Mouse (Mus musculus): Measurements from ENCODE around the gene Ptpn6. TPM values are rescaled to one million over a fixed set of nuclear protein-coding genes. Genes with fewer than 3 reads are reported as not detected.

The Ptpn6 gene
- polyA plus RNA-seq, 1 experiment from 2014 or later: 4.0 TPM

DNA sequence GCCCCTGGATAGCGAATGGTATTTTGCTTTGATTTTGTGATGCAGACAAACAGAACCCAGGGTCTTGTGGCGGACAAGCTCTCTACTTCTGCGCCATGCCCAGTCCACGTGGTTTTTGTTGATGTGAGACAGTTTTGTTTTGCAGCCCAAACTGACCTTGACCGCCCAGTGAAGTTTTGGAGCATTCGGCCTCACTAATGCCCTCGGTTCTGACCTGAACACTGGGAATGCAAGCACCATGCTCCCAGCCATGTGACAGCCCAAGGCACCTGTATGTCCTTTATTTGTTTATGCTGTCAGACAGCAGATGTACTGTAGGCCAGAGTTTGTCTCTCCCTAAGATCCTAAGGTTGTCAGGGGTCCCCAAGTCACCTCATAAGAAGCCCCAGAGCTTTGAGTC, 63.9 kb downstream of the Ptpn6 start:
- H3K9ac ChIP-seq (ENCODE audit: low read depth, low read length): no peak overlapping the region
- WGBS: 97% methylated on average over 7 of the region's 7 CpGs
- no peaks in the 10 kb centered on the region for H3K27me3 ChIP-seq (ENCODE audit: control insufficient read depth, insufficient read depth, low read depth, low read length)
- no peak overlapping the region for H3K4me2 ChIP-seq (ENCODE audit: low read length)
- no peaks in the 10 kb centered on the region for H3K4me1 ChIP-seq (ENCODE audit: control insufficient read depth, insufficient read depth, low read length)
- no peak overlapping the region for H3K27ac ChIP-seq (ENCODE audit: low read length)
- no peaks in the 10 kb centered on the region for H3K36me3 ChIP-seq (ENCODE audit: control insufficient read depth, insufficient read depth, low read length)
- H3K9me3 ChIP-seq (replicated peaks; ENCODE audit: control insufficient read depth, low read length, poor library complexity, severe bottlenecking): no peaks in the 10 kb centered on the region
- H3K4me3 ChIP-seq (ENCODE audit: low read depth, low read length): no peak overlapping the region
- ATAC-seq: no peak

DNA sequence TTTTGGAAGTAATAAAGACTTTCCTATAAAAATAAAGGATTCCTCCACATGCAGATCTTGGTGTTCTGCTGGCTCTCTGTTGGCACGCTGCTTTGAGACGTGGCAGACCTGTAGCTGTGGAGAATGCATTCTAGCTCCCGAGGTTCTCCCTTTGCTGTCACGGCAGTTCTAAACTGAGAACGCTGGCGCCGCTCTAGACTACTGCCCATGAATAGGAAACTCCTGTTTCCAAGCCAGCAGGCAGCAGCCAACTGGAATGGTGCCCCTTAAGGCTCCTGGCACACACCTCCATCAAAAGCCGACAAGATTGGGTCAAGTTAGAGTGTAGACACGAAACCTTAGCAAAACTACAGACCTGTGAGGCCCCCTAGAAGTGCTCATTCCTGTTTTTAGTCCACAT, 64.9 kb downstream of the Ptpn6 start:
- H3K27ac ChIP-seq (ENCODE audit: low read length): no peak overlapping the region
- no peak overlapping the region for H3K4me2 ChIP-seq (ENCODE audit: low read length)
- no peak for ATAC-seq
- 89% methylated on average over 9 of the region's 9 CpGs for WGBS
- H3K9ac ChIP-seq (ENCODE audit: low read depth, low read length): no peak overlapping the region
- H3K9me3 ChIP-seq (replicated peaks; ENCODE audit: control insufficient read depth, low read length, poor library complexity, severe bottlenecking): no peaks in the 10 kb centered on the region
- H3K4me3 ChIP-seq (ENCODE audit: low read depth, low read length): no peak overlapping the region
- no peaks in the 10 kb centered on the region for H3K27me3 ChIP-seq (ENCODE audit: control insufficient read depth, insufficient read depth, low read depth, low read length)
- no peaks in the 10 kb centered on the region for H3K36me3 ChIP-seq (ENCODE audit: control insufficient read depth, insufficient read depth, low read length)
- no peaks in the 10 kb centered on the region for H3K4me1 ChIP-seq (ENCODE audit: control insufficient read depth, insufficient read depth, low read length)

DNA sequence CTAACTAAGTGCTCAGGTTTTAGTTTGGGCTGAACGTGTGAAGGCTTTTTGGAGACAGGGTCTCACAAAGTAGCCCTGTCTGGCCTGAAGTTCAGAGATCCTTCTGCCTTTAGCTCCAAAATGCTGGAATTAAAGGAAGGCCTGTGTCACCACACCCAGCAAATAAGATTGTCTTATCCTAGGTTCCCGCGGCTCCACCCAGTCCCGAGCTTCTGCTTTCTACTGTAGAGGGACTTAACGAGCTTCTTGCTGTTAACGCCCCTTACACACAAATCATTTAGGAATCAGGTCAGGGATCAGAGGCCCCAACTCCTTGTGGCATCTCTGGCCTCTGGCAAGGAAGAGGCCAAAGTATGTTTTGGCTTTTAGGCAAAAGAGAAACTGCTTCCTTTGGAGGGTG, 66.4 kb downstream of the Ptpn6 start:
- no peaks in the 10 kb centered on the region for H3K9me3 ChIP-seq (replicated peaks; ENCODE audit: control insufficient read depth, low read length, poor library complexity, severe bottlenecking)
- ATAC-seq: no peak
- no peak overlapping the region for H3K9ac ChIP-seq (ENCODE audit: low read depth, low read length)
- H3K36me3 ChIP-seq (ENCODE audit: control insufficient read depth, insufficient read depth, low read length): no peaks in the 10 kb centered on the region
- no peak overlapping the region for H3K27ac ChIP-seq (ENCODE audit: low read length)
- no peaks in the 10 kb centered on the region for H3K27me3 ChIP-seq (ENCODE audit: control insufficient read depth, insufficient read depth, low read depth, low read length)
- no peak overlapping the region for H3K4me2 ChIP-seq (ENCODE audit: low read length)
- WGBS: 77% methylated on average over 6 of the region's 6 CpGs
- no peak overlapping the region for H3K4me3 ChIP-seq (ENCODE audit: low read depth, low read length)
- H3K4me1 ChIP-seq (ENCODE audit: control insufficient read depth, insufficient read depth, low read length): no peaks in the 10 kb centered on the region

MicroRNAs encoded within 50 kb of the gene (microRNA counts, 519-probe panel; counts per million panel counts)
- microRNA mmu-miR-141 (1,550 counts per million, percentile 29 among the panel's probes with 10 or more counts), microRNA mmu-miR-200c (1,838 counts per million, percentile 39 among the panel's probes with 10 or more counts)

Small RNA genes lying within 50 kb of the gene (microRNA-seq; reads per million reads assigned to microRNA genes)
- gene Mir141 (18.8 reads per million, percentile 36 among the genes with 10 or more reads in this experiment), gene Mir200c (94.8 reads per million, percentile 53 among the genes with 10 or more reads in this experiment)

Other genes starting within 250 kb of the Ptpn6 start
- 0.29 and 0.36 TPM in 2 replicates for gene C1rl, start 245.6 kb downstream of the Ptpn6 start, polyA plus RNA-seq (2015; fragmentation: Nextera tagmentation; extraction: Ambion mirVana)
- 0.31 and 0.36 TPM in 2 replicates for gene C1ra, start 226.3 kb downstream of the Ptpn6 start, polyA plus RNA-seq (2015; fragmentation: Nextera tagmentation; extraction: Ambion mirVana)
- gene C1s1, start 196.4 kb downstream of the Ptpn6 start, polyA plus RNA-seq (2015; fragmentation: Nextera tagmentation; extraction: Ambion mirVana): 0.73 and 0.89 TPM in 2 replicates
- not detected in 2 replicates for gene C1rb, start 168.4 kb downstream of the Ptpn6 start, polyA plus RNA-seq (2015; fragmentation: Nextera tagmentation; extraction: Ambion mirVana)
- gene C1s2, start 102.6 kb downstream of the Ptpn6 start, polyA plus RNA-seq (2015; fragmentation: Nextera tagmentation; extraction: Ambion mirVana): 0.21 and 0.26 TPM in 2 replicates
- gene Lpcat3, start 75.7 kb downstream of the Ptpn6 start, polyA plus RNA-seq (2015; fragmentation: Nextera tagmentation; extraction: Ambion mirVana): 40.5 and 43.8 TPM in 2 replicates
- 95.3 and 101 TPM in 2 replicates for gene Emg1, start 26.5 kb downstream of the Ptpn6 start, polyA plus RNA-seq (2015; fragmentation: Nextera tagmentation; extraction: Ambion mirVana)
- 240 and 245 TPM in 2 replicates for gene Phb2, start 26.4 kb downstream of the Ptpn6 start, polyA plus RNA-seq (2015; fragmentation: Nextera tagmentation; extraction: Ambion mirVana)
- 665 and 679 TPM in 2 replicates for gene Grcc10, start 2.7 kb upstream of the Ptpn6 start, polyA plus RNA-seq (2015; fragmentation: Nextera tagmentation; extraction: Ambion mirVana)
- not detected in 2 replicates for gene Gm45234, start 17.3 kb upstream of the Ptpn6 start, polyA plus RNA-seq (2015; fragmentation: Nextera tagmentation; extraction: Ambion mirVana)
- 28.9 and 29.3 TPM in 2 replicates for gene Atn1, start 17.8 kb upstream of the Ptpn6 start, polyA plus RNA-seq (2015; fragmentation: Nextera tagmentation; extraction: Ambion mirVana)
- 94.4 and 138 TPM in 2 replicates for gene Eno2, start 31.0 kb upstream of the Ptpn6 start, polyA plus RNA-seq (2015; fragmentation: Nextera tagmentation; extraction: Ambion mirVana)
- 5.7 and 6.3 TPM in 2 replicates for gene Lrrc23, start 41.0 kb upstream of the Ptpn6 start, polyA plus RNA-seq (2015; fragmentation: Nextera tagmentation; extraction: Ambion mirVana)
- gene Spsb2, start 69.9 kb upstream of the Ptpn6 start, polyA plus RNA-seq (2015; fragmentation: Nextera tagmentation; extraction: Ambion mirVana): 9.6 and 10.1 TPM in 2 replicates
- gene Tpi1, start 75.6 kb upstream of the Ptpn6 start, polyA plus RNA-seq (2015; fragmentation: Nextera tagmentation; extraction: Ambion mirVana): 415 and 461 TPM in 2 replicates
- 220 and 223 TPM in 2 replicates for gene Usp5, start 90.8 kb upstream of the Ptpn6 start, polyA plus RNA-seq (2015; fragmentation: Nextera tagmentation; extraction: Ambion mirVana)
- gene Cdca3, start 90.8 kb upstream of the Ptpn6 start, polyA plus RNA-seq (2015; fragmentation: Nextera tagmentation; extraction: Ambion mirVana): 18.2 and 19.5 TPM in 2 replicates
- 2.3 and 2.4 TPM in 2 replicates for gene Gnb3, start 101.6 kb upstream of the Ptpn6 start, polyA plus RNA-seq (2015; fragmentation: Nextera tagmentation; extraction: Ambion mirVana)
- 13.4 and 15.4 TPM in 2 replicates for gene P3h3, start 119.0 kb upstream of the Ptpn6 start, polyA plus RNA-seq (2015; fragmentation: Nextera tagmentation; extraction: Ambion mirVana)
- 36.6 and 40.0 TPM in 2 replicates for gene Gpr162, start 125.3 kb upstream of the Ptpn6 start, polyA plus RNA-seq (2015; fragmentation: Nextera tagmentation; extraction: Ambion mirVana)
- gene Cd4, start 149.5 kb upstream of the Ptpn6 start, polyA plus RNA-seq (2015; fragmentation: Nextera tagmentation; extraction: Ambion mirVana): 0.11 TPM in 1 of 2 replicates, not detected in the other
- gene Lag3, start 173.0 kb upstream of the Ptpn6 start, polyA plus RNA-seq (2015; fragmentation: Nextera tagmentation; extraction: Ambion mirVana): 2.5 and 3.9 TPM in 2 replicates
- gene Ptms, start 181.4 kb upstream of the Ptpn6 start, polyA plus RNA-seq (2015; fragmentation: Nextera tagmentation; extraction: Ambion mirVana): 700 and 743 TPM in 2 replicates
- gene Mlf2, start 192.7 kb upstream of the Ptpn6 start, polyA plus RNA-seq (2015; fragmentation: Nextera tagmentation; extraction: Ambion mirVana): 543 and 556 TPM in 2 replicates
- gene Cops7a, start 226.8 kb upstream of the Ptpn6 start, polyA plus RNA-seq (2015; fragmentation: Nextera tagmentation; extraction: Ambion mirVana): 87.6 and 94.0 TPM in 2 replicates

All from midbrain, embryonic 16.5 days (tissue).